ENCODE assay signal across 8 mouse cellular contexts in genomic region chr9:57420321-57421120, GRCm38 (mm10). TPM values are rescaled to one million over a fixed set of nuclear protein-coding genes. Genes with fewer than 3 reads are reported as not detected.
DNase-seq lines count a peak whose midpoint lies in the region; ATAC-seq and TF ChIP-seq lines count a peak whose summit lies in the region.

No protein-coding gene starts in this region.

- 69% methylated on average over 20 of the region's 20 CpGs for WGBS in forebrain, embryonic 14.5 days
- 3% methylated on average over 20 of the region's 20 CpGs for WGBS in heart, postnatal 0 days
- 30% methylated on average over 20 of the region's 20 CpGs for WGBS in liver, embryonic 13.5 days (ENCODE audit: insufficient replicate concordance)
- 68% methylated on average over 20 of the region's 20 CpGs for WGBS in neural tube, embryonic 12.5 days

- 0 out of 2 replicates have a peak, but pooled peaks cover 4% of the 10 kb centered on the region for H3K36me3 ChIP-seq in forebrain, embryonic 14.5 days (ENCODE audit: control insufficient read depth, insufficient read depth, low read length)
- H3K36me3 ChIP-seq in heart, postnatal 0 days (replicated peaks; ENCODE audit: control insufficient read depth, insufficient read depth, low read length), result no peaks in the 10 kb centered on the region
- H3K36me3 ChIP-seq in liver, embryonic 13.5 days, result no peaks in the 10 kb centered on the region
- peaks cover 3% of the 10 kb centered on the region for H3K36me3 ChIP-seq in neural tube, embryonic 12.5 days
- no peaks in the 10 kb centered on the region for H3K36me3 ChIP-seq in testis, adult 2 months (ENCODE audit: control insufficient read depth, insufficient read depth, low read length)

- peak; percentile 99 for DNase-seq in 416B (ENCODE audit: low read depth)
- peak; percentile 81 to 92 for DNase-seq in adrenal gland, postnatal 4 days (ENCODE audit: low spot score in 2 of 2)
- peak; percentile 53 for DNase-seq in forebrain, embryonic 14.5 days (ENCODE audit: low spot score)
- peak; percentile 93 for DNase-seq in heart, postnatal 0 days (ENCODE audit: low spot score)
- peak; percentile 89 for DNase-seq in kidney, postnatal 36 days
- DNase-seq in liver, embryonic 13.5 days, result no peak

- no peak overlapping the region for H3K4me2 ChIP-seq in forebrain, embryonic 14.5 days (ENCODE audit: low read length)
- peak overlapping the region; percentile 33 for H3K4me2 ChIP-seq in heart, postnatal 0 days (ENCODE audit: low read depth, low read length)
- no peak overlapping the region for H3K4me2 ChIP-seq in liver, embryonic 13.5 days
- H3K4me2 ChIP-seq in neural tube, embryonic 12.5 days (replicated peaks), result no peak overlapping the region

- no peak overlapping the region for H3K4me3 ChIP-seq in forebrain, embryonic 14.5 days (ENCODE audit: low read depth, low read length)
- H3K4me3 ChIP-seq in heart, postnatal 0 days (ENCODE audit: low read depth, low read length), result no peak overlapping the region
- H3K4me3 ChIP-seq in liver, embryonic 13.5 days (replicated peaks), result no peak overlapping the region
- H3K4me3 ChIP-seq in neural tube, embryonic 12.5 days, result no peak overlapping the region
- no peak overlapping the region for H3K4me3 ChIP-seq in testis, adult 2 months (ENCODE audit: control insufficient read depth, low read depth, low read length)

- H3K4me1 ChIP-seq in forebrain, embryonic 14.5 days (ENCODE audit: control insufficient read depth, insufficient read depth, low read length), result no peaks in the 10 kb centered on the region
- H3K4me1 ChIP-seq in heart, postnatal 0 days (ENCODE audit: control insufficient read depth, insufficient read depth), result peaks cover 34% of the 10 kb centered on the region
- peaks cover 32% of the 10 kb centered on the region for H3K4me1 ChIP-seq in liver, embryonic 13.5 days (replicated peaks)
- no peaks in the 10 kb centered on the region for H3K4me1 ChIP-seq in neural tube, embryonic 12.5 days
- H3K4me1 ChIP-seq in testis, adult 2 months (ENCODE audit: control insufficient read depth, insufficient read depth, low read length), result peaks cover 10% of the 10 kb centered on the region

- TF ChIP-seq CTCF in heart, postnatal 0 days (IDR thresholded peaks at IDR 0.05; ENCODE audit: low read depth), result peak; percentile 31
- no peak for TF ChIP-seq CTCF in testis, adult 2 months (IDR thresholded peaks at IDR 0.05; ENCODE audit: control insufficient read depth, insufficient read depth, insufficient replicate concordance, low read depth, low read length)

- 0 out of 2 replicates have a peak, but pooled peaks have one; percentile 19 for TF ChIP-seq POLR2A in testis, adult 2 months (IDR thresholded peaks at IDR 0.05; ENCODE audit: control insufficient read depth, low read depth, low read length)

- ATAC-seq in forebrain, embryonic 14.5 days, result no peak
- peak; percentile 92 for ATAC-seq in heart, postnatal 0 days (ENCODE audit: insufficient read depth, low read depth)
- peak; percentile 77 for ATAC-seq in liver, embryonic 13.5 days (ENCODE audit: low read depth)
- ATAC-seq in neural tube, embryonic 12.5 days (ENCODE audit: low FRiP score, low read depth), result no peak

- H3K27me3 ChIP-seq in forebrain, embryonic 14.5 days (replicated peaks; ENCODE audit: control insufficient read depth, insufficient read depth, low read length), result no peaks in the 10 kb centered on the region
- no peaks in the 10 kb centered on the region for H3K27me3 ChIP-seq in heart, postnatal 0 days (ENCODE audit: control insufficient read depth, insufficient read depth, low read length)
- H3K27me3 ChIP-seq in liver, embryonic 13.5 days, result no peaks in the 10 kb centered on the region
- H3K27me3 ChIP-seq in neural tube, embryonic 12.5 days (replicated peaks), result no peaks in the 10 kb centered on the region
- H3K27me3 ChIP-seq in testis, adult 2 months (ENCODE audit: control insufficient read depth, insufficient read depth, low read length), result no peaks in the 10 kb centered on the region

- TF ChIP-seq EP300 in heart, postnatal 0 days (IDR thresholded peaks at IDR 0.05; ENCODE audit: low read depth), result no peak; the same call in none of the 2 replicates

- peak overlapping the region; percentile 14; the same call in 1 of the 2 replicates for H3K27ac ChIP-seq in forebrain, embryonic 14.5 days (ENCODE audit: low read depth, low read length)
- peak overlapping the region; percentile 86 for H3K27ac ChIP-seq in heart, postnatal 0 days (ENCODE audit: low read depth)
- peak overlapping the region; percentile 72 for H3K27ac ChIP-seq in liver, embryonic 13.5 days
- no peak overlapping the region for H3K27ac ChIP-seq in neural tube, embryonic 12.5 days
- peak overlapping the region; percentile 90 for H3K27ac ChIP-seq in testis, adult 2 months (ENCODE audit: control insufficient read depth, insufficient read depth, low read depth, low read length)

- H3K9me3 ChIP-seq in forebrain, embryonic 14.5 days (replicated peaks; ENCODE audit: control insufficient read depth, low read length), result no peaks in the 10 kb centered on the region
- H3K9me3 ChIP-seq in heart, postnatal 0 days (replicated peaks; ENCODE audit: control insufficient read depth, low read length), result no peaks in the 10 kb centered on the region
- H3K9me3 ChIP-seq in liver, embryonic 13.5 days (replicated peaks), result no peaks in the 10 kb centered on the region
- no peaks in the 10 kb centered on the region for H3K9me3 ChIP-seq in neural tube, embryonic 12.5 days

- H3K9ac ChIP-seq in forebrain, embryonic 14.5 days (ENCODE audit: low read length), result no peak overlapping the region; the same call in 1 of the 2 replicates
- H3K9ac ChIP-seq in heart, postnatal 0 days (replicated peaks; ENCODE audit: low read depth, low read length), result peak overlapping the region; percentile 42
- no peak overlapping the region for H3K9ac ChIP-seq in liver, embryonic 13.5 days
- 0 out of 2 replicates have a peak overlapping the region, but pooled peaks have one; percentile 3 for H3K9ac ChIP-seq in neural tube, embryonic 12.5 days

RNA-seq across cellular contexts. Expression of gene Ppcdc, which starts 19.4 kb away (rescaled TPM):
- 10 to 100 TPM; 22.4 to 25.1 TPM for total RNA-seq in adrenal gland, postnatal 4 days (2021)
- 19.2 and 21.0 TPM in 2 replicates for polyA plus RNA-seq in forebrain, embryonic 14.5 days (2014; fragmentation: Nextera tagmentation; extraction: Ambion mirVana)
- 14.0 and 14.1 TPM in 2 replicates for total RNA-seq in heart, postnatal 0 days (2014; rRNA removed; ENCODE audit: low replicate concordance)
- 14.1 and 14.3 TPM in 2 replicates for polyA plus RNA-seq in heart, postnatal 0 days (2015; fragmentation: Nextera tagmentation; extraction: Ambion mirVana)
- polyA plus RNA-seq in liver, embryonic 13.5 days (2015; fragmentation: Nextera tagmentation; extraction: Ambion mirVana), result 10.4 and 11.3 TPM in 2 replicates
- polyA plus RNA-seq in neural tube, embryonic 12.5 days (2016; fragmentation: Nextera tagmentation; extraction: Ambion mirVana), result 21.8 and 24.3 TPM in 2 replicates
- polyA plus RNA-seq in testis, adult 2 months (2012; rRNA removed), result 37.5 and 39.1 TPM in 2 replicates

RNA-seq across cellular contexts. Expression of gene Scamp5, which starts 47.3 kb away (rescaled TPM):
- 10 to 100 TPM; 27.7 to 29.8 TPM for total RNA-seq in adrenal gland, postnatal 4 days (2021)
- 73.9 and 91.1 TPM in 2 replicates for polyA plus RNA-seq in forebrain, embryonic 14.5 days (2014; fragmentation: Nextera tagmentation; extraction: Ambion mirVana)
- 16.1 and 19.6 TPM in 2 replicates for total RNA-seq in heart, postnatal 0 days (2014; rRNA removed; ENCODE audit: low replicate concordance)
- 7.0 TPM in 2 replicates for polyA plus RNA-seq in heart, postnatal 0 days (2015; fragmentation: Nextera tagmentation; extraction: Ambion mirVana)
- polyA plus RNA-seq in liver, embryonic 13.5 days (2015; fragmentation: Nextera tagmentation; extraction: Ambion mirVana), result 7.2 and 8.2 TPM in 2 replicates
- 40.6 and 43.0 TPM in 2 replicates for polyA plus RNA-seq in neural tube, embryonic 12.5 days (2016; fragmentation: Nextera tagmentation; extraction: Ambion mirVana)
- polyA plus RNA-seq in testis, adult 2 months (2012; rRNA removed), result 5.7 and 6.2 TPM in 2 replicates

Comparison
In these comparisons a context has a peak if more than half of its experiments do, and no peak if none do; other contexts are left out.
1. ATAC-seq: peak in heart, postnatal 0 days (single experiment) and liver, embryonic 13.5 days (single experiment); none in forebrain, embryonic 14.5 days (single experiment) and neural tube, embryonic 12.5 days (single experiment).
2. H3K9ac ChIP-seq: peak in heart, postnatal 0 days (single experiment) and neural tube, embryonic 12.5 days (single experiment); none in forebrain, embryonic 14.5 days (single experiment) and liver, embryonic 13.5 days (single experiment).